Mouse (Mus musculus) liver, adult 2 months (tissue): ENCODE results near the gene Zfp607b.

Source experiments
- CTCF ChIP-seq: fragments of 200-500 bp; IDR thresholded peaks from 2 replicates; pipeline ENCODE4 v1.5.1; 2011; ENCODE audit warnings: low read depth, low read length, control low read depth
- POLR2A ChIP-seq: fragments of 200-500 bp; IDR thresholded peaks from 2 replicates; pipeline ENCODE4 v1.6.1; 2011; ENCODE audit warnings: low read length, control low read depth; ENCODE audit not compliant: insufficient read depth; ENCODE audit errors: extremely low read depth

DNA sequence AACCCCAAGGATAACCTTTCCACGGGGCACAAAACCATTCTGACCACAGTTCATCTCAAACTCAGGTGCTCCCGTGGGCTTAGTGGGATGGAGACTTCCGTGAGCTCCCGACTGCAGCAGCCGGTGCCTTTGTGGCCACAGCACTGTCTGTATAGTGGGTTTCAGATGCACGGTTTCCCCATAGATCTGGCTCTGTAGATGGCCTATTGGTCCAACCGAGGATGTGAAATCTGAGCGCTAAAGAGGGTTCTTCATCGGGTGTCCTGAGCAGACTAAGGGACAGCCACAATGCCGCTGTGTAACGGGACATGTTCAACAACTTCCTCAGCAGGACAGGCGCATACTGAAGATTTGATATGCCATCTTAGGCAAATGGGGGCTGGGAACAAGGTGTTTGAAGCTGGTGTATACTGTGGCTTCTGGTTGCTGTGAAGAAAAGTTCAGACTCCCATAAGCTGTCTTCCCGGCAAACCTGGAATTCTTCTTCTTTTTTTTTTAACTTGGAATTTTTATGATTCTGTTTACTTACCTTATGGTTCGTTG is 823 bp upstream of the Zfp607b start:
- TF ChIP-seq CTCF (no peak), POLR2A (no peak)
